Mouse (Mus musculus) cortical plate, adult 2 months (tissue): ENCODE results near the gene Rnf128.

Experiments used
- CTCF ChIP-seq: fragments of 200-500 bp; IDR thresholded peaks from 2 replicates; pipeline ENCODE4 v1.5.1; 2011; ENCODE audit warnings: mild to moderate bottlenecking, control low read depth, low read length; ENCODE audit not compliant: insufficient read depth; ENCODE audit errors: extremely low read depth
- POLR2A ChIP-seq: fragments of 200-500 bp; IDR thresholded peaks from 2 replicates; pipeline ENCODE4 v1.6.1; 2011; ENCODE audit warnings: mild to moderate bottlenecking, low read length, control low read depth; ENCODE audit not compliant: insufficient read depth; ENCODE audit errors: extremely low read depth

GRCm38 (mm10) chrX:139610033-139610764 is 47.1 kb downstream of the Rnf128 start:
- TF ChIP-seq CTCF (no peak), POLR2A (peak; percentile 58)
